Mouse (Mus musculus) skeletal muscle tissue, adult 2 months (tissue): ENCODE data around the gene Ccdc136.
A peak's percentile ranks its signal among the peaks of the same experiment; 100 is the strongest.

Experiments
- DNase-seq: peaks from one replicate; pipeline ENCODE4 v3.0.0-alpha.2; 2012; ENCODE audit warnings: low read depth, low spot score

The Ccdc136 gene

DNA sequence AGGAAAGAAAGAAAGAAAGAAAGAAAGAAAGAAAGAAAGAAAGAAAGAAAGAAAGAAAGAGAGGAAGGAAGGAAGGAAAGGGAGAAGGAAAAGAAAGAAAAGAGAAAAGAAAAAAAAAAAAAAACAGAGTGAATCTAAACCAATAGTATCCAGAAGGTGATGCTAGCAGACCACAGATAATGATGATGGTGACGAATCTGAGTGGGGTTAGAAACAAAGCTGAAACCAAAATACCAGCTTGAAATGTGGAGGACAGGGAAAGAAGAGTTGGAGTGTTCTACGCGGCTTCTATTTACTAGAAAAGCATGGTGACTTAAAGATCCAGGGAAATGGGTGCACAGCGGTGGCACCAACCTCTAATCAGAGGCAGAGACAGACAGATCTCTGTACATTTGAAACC lies 4.3 kb upstream of the Ccdc136 start:
- no peak for DNase-seq

- DNase-seq, result no peak
These were observed 1.8 kb upstream of the Ccdc136 start for GRCm38 (mm10) chr6:29394286-29394685.

DNA sequence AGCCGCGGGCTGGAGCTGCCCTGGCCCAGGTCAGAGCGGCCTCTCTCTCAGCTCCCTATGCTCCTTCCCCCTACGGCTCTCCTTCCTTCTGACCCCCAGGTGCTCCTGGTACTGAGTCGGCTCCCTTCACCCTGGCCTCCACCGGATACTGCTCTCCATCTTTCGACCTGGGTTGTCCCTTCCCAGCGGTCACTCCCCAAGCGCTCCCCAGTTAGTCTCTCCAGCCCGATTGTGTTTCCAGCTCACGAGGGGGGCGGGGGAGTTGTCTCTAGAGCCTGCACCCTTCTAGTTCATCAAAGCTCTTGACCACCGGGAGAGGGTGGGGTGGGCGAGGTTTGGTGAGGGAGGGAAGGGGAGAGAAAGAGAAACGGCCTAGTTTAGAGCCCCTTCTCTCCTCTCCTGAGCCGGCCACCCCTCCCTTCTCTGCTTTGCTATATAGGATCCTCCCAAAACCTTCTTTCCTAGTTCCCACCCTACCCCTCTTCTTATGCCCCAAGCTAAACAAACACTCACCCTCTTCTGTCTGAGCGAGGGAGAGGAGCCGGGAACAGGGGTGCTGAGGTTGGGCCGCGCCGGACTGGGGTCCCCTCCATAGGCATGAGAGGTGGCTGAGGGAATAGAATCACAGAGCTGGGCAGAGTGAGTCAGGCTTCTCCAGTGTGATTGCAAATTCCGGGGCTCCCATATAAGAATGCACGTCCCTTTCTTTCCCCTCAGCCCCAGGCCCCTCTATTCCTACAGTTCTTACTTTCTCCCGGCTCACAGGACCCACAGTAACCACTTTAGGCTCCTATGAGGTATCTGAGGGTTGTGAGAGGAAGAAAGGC lies 818 bp downstream of the Ccdc136 start:
- DNase-seq, result no peak

- DNase-seq, result no peak
These were observed 1.5 kb downstream of the Ccdc136 start for GRCm38 (mm10) chr6:29397575-29397974.

- DNase-seq, result no peak
These were observed 3.7 kb downstream of the Ccdc136 start for GRCm38 (mm10) chr6:29399851-29400250.

DNA sequence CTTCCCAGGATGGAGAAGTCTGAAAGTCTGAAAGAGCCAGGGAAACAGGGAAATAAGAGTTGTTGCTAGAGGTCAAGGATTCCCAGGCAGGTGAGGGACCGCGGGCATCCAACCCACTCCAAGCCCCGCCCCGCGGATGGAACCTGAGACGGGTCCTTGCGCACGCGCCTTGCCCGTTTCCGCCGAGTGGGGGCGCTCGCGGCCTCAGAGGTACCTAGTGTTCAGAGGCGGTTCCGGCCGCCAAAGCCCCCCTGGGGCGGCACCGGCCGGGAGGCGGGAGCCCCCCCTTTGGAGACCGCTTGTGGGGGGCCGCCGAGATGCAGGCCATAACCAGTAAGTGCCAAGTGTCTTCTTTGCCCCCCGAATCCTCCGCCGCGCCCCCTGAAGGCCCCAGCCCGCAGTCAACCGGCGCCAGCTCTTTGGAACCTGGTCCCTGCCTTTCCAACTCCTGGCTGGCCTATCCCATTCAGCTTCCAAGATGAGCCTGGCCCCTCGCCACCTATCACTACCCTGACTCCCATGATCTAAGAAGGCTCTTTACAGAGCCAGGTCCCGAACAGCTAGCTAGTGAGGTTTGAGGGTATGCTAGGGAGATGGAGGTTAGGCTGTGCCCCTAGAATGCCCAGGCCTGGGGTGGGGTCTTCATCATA lies 6.7 kb downstream of the Ccdc136 start:
- DNase-seq, result peak; percentile 42

DNA sequence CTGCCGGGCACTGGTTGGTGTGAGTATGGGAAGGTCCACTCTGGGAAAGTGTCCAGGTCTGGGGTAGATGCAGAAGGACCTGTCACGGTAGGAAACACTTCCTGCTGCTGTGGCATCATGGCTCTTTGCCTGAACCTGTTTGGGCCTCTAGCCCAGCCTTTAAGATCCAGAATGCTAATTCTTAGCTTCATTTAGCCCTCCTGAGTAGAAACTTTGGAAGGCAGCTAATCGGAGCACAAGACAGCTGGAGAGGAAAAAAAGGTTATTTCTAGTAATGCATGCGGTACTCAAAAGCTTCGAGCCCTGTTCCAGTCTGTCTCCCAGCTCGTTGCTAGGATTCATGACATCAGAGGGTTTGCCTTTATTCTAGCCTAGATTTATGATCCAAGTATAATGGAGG lies 10.3 kb downstream of the Ccdc136 start:
- DNase-seq, result no peak

GRCm38 (mm10) chr6:29415446-29415845 lies 19.3 kb downstream of the Ccdc136 start:
- DNase-seq, result no peak

GRCm38 (mm10) chr6:29420596-29420995 lies 24.5 kb downstream of the Ccdc136 start:
- DNase-seq, result no peak

DNA sequence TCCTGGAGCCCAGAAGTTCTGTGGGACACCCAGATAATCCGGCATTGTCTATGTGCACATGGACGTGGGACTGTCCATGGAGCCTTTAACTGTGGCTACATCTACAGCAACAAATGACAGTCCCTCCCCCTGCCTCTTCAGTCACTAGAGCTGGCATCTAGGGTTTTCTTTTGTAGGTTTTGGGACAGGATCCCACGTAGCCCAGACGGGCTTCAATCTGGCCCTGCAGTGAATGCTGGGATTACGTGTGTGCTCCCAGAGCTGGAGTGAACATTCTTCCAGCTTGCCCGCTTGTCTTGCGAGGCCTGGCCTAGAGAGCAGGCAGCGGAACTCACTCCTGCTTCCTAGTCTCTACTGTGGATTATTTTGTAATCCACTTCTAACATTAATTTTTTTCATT lies 29.0 kb downstream of the Ccdc136 start:
- no peak for DNase-seq

DNA sequence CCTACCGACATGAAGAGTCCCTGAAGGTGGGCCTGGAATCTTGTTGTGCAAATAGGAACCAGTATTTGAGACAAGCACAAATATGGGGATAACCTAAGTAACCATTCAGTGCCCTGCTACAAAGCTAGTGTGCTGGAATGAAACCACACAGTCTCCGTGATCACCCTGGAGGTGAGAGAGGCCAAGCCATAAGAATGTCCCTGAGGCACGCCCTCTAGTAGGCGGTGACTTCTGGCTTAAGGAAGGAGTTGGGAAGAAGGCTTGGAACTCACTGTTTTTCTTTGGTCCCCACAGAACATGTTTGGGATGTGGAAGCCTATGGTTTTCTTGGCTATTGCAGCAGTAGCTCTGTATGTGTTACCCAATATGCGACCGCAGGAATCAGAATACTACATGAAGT lies 30.2 kb downstream of the Ccdc136 start:
- DNase-seq, result no peak

DNA sequence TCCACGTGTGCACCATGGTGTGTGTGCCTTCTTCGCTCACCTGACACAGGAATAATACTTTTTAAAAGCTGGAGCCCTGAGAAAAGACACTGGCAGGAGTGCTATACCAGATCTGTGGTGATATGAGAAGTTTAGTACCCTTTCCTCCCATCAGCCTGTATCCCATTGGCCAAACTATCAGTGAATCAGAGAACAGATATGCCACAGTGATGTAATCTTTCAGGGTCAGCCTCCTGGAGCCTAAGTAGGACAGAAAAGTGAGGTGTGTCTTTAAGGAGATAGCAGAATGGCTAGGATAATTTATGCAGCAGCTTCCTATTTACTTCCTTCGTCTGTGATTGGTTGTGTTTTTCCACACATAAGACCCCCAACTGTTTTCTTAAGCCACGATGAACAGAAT lies 32.1 kb downstream of the Ccdc136 start:
- DNase-seq, result no peak

DNA sequence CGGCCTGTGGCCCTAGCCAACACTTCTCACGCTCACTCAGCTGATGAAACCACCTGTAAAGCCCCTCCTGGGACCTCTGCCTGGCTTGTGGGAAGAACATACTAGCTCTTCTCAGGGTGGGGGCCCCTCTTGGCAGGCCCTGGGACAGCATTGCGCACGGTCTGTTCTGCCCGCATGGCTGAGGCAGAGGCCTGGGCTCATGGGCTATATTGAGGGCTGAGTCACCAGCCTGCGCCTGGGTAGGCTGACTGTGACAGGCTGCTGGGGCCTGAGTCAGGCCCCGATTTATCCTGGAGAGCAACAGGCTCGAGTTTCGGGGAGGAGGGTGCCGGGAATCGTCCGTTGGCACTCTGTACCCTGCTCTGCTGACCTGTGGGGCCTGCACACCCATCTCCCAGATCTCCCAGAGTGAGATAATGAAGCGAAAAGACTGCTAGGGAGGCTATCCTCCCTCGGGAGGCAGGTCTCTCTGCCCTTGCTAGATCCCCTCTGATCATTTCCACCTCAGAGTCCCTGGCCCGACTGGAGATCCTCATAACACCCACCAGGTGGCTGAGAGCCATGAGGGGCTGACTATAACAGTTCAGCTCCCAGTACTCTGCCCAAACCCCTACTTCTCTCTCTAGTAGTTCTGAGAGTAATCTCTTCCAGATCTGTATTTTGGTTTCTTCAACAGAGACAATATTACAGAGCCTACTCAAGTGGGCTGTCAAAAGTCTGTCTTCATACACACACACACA lies 34.7 kb downstream of the Ccdc136 start:
- DNase-seq, result peak; percentile 94

- DNase-seq, result peak; percentile 89
These were observed 35.4 kb downstream of the Ccdc136 start for GRCm38 (mm10) chr6:29431473-29431872.

DNA sequence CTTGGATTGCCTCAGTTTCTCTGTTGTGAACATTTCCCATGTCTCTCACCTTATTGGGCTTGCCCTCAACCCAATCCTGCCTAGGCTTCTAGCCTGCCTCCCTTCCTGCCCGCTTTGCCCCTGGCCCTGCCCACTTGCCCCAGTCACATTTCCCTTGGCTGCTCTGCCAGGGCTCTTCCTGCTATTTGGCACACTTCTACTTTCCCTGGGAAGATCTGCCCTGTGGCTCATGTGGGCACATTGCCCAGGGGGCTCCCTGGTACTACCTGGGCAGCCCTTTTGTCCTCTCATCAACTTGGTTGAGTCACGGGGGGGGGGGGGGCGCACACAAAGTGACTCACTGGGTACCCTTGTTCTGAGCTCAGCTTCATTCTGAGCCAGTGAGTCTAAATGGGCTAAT lies 36.0 kb downstream of the Ccdc136 start:
- DNase-seq, result peak; percentile 53

DNA sequence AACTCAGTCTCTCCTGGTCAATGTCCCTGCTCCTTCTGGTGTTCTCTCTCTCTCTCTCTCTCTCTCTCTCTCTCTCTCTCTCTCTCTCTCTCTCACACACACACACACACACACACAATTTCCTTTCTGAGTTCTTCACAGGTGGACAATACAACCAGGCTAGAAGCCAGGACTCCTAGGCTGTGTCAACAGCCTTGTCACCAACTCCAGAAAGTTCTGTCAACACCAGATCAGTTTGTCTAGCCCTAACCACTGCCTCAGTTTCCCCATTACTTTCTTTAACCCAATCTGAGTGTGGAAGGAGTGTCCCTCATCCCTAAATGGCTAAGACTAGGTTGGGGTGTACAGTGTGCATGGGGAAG lies 36.5 kb downstream of the Ccdc136 start:
- DNase-seq, result no peak

DNA sequence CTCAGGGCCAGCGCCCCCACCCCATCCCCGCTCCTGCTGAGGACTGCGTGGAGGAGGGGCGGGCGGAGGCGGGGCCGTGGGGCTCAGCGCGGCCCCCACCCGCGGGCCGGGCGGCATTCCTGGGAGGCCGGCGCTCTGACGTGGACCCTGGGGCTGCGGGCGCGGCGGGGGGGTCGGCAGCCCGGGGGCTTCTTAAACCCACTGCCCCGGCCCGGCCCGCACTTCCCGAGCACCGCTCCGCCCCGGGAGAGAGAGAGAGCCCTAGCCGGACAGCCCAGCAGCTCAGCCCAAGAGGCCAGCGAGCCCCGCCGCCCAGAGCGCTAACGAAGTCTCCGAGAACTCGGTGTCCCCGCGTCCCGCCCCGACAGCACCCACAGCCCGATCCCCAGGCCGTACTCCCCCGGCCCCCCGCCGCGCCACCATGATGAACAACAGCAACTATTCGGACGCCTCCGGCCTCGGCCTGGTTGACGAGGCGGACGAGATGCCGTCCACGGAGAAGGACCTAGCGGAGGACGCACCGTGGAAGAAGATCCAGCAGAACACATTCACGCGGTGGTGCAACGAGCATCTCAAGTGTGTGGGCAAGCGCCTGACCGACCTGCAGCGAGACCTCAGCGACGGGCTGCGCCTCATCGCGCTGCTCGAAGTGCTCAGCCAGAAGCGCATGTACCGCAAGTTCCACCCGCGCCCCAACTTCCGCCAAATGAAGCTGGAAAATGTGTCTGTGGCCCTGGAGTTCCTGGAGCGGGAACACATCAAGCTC lies 37.1 kb downstream of the Ccdc136 start, which contains the start of gene Flnc:
Gene Flnc, plus strand, starts transcription at position 219 of the 766 bp plus-strand sequence.
- DNase-seq, result peak; percentile 64

GRCm38 (mm10) chr6:29433804-29434795 lies 38.0 kb downstream of the Ccdc136 start:
- DNase-seq, result peak; percentile 92

DNA sequence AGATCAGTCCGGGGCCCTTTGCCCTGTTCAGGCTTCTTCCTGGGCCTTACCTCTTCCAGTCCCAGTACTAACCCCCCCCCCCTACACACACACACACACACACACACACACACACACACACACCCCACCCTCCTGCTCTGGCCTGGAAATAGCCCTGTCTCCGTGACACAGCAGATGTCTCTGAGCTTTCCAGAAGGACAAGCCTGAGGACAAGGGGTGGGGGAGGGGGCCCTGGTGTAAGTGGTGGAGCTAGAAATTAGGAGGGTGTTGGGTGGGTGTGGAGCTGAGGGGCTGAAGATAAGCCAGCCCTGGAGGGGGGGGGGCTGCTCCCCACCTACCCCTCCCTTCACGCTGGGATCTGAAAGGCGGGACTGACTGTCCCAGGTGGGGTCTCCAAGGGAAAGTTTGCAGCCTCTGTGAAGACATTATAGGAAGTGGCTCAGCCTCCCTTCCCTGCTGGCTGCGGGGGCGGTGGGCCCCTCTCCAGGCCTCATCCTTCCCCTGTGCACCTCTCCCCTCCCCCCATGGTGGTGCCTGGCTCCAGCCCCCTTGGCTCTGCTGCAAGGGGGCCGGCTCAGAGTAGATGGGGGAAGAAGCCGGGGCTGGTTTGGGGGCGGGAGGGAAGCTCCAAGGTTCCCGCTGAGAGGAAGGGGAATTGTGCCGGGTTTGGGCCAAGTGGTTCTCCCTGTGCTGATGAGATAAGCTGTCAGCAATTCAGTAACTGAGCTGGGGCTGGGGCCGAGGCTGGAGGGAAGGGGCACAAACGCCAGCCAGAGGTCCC lies 39.0 kb downstream of the Ccdc136 start:
- peak; percentile 86 for DNase-seq
